Mouse (Mus musculus): ENCODE results near the gene Aldh2. TPM values are rescaled to one million over a fixed set of nuclear protein-coding genes. Genes with fewer than 3 reads are reported as not detected.
A peak's percentile ranks its signal among the peaks of the same experiment; 100 is the strongest.
"Not testable (repeated sequence)": the region's sequence is repeated elsewhere in the genome, so short reads cannot be mapped to it uniquely, and the experiment has no call there.

The Aldh2 gene
- polyA plus RNA-seq, 1 experiment = 1,369 TPM

GRCm38 (mm10) chr5:121623241-121623640 lies 29.6 kb upstream of the Aldh2 start:
- Histone ChIP-seq H3K4me3 (ENCODE audit: insufficient read depth, low read depth, low read length) (no peak overlapping the region), H3K27me3 (replicated peaks; ENCODE audit: control insufficient read depth, insufficient read depth, low read length) (no peaks in the 10 kb centered on the region), H3K36me3 (ENCODE audit: control insufficient read depth, insufficient read depth, low read length) (no peaks in the 10 kb centered on the region), H3K4me1 (ENCODE audit: control insufficient read depth, insufficient read depth, low read length) (peaks cover 6% of the 10 kb centered on the region; the same call in 1 of the 2 replicates), H3K27ac (ENCODE audit: insufficient read depth, low read depth, low read length) (no peak overlapping the region)
- DNase-seq = no peak
- TF ChIP-seq POLR2A (IDR thresholded peaks at IDR 0.05; ENCODE audit: low read depth, low read length) (no peak), CTCF (conservative IDR thresholded peaks at IDR 0.05; ENCODE audit: insufficient read depth, insufficient read length, low read depth, low read length) (no peak)
- 89% methylated on average over 3 of the region's 3 CpGs for WGBS

DNA sequence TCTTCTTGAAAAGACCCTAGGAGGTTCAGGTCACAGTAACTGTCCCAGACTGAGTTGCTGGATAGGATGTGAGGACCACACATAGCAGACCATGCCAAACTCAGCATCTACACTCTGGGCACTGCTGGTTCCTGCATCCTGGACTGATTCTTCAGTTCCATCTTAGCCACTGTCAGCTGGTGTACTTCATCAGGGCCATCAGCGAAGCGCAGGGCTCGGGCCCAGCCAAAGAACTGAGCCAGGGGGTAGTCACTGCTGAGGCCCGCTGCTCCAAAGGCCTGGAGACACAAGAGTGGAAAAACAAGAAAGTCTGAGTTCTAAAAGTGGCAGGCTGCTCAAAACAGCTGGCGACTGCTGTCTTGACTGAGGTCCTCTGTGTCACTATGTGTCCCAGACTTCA lies 27.5 kb upstream of the Aldh2 start:
- H3K27ac ChIP-seq (ENCODE audit: insufficient read depth, low read depth, low read length) = no peak overlapping the region
- 91% methylated on average over 5 of the region's 5 CpGs for WGBS
- peaks cover 9% of the 10 kb centered on the region; the same call in 1 of the 2 replicates for H3K4me1 ChIP-seq (ENCODE audit: control insufficient read depth, insufficient read depth, low read length)
- TF ChIP-seq POLR2A (IDR thresholded peaks at IDR 0.05; ENCODE audit: low read depth, low read length) (no peak), CTCF (conservative IDR thresholded peaks at IDR 0.05; ENCODE audit: insufficient read depth, insufficient read length, low read depth, low read length) (no peak)
- DNase-seq = no peak
- no peak overlapping the region for H3K4me3 ChIP-seq (ENCODE audit: insufficient read depth, low read depth, low read length)
- no peaks in the 10 kb centered on the region for H3K27me3 ChIP-seq (replicated peaks; ENCODE audit: control insufficient read depth, insufficient read depth, low read length)
- H3K36me3 ChIP-seq (ENCODE audit: control insufficient read depth, insufficient read depth, low read length) = no peaks in the 10 kb centered on the region

- Histone ChIP-seq H3K4me1 (ENCODE audit: control insufficient read depth, insufficient read depth, low read length) (peaks cover 9% of the 10 kb centered on the region; the same call in 1 of the 2 replicates), H3K4me3 (ENCODE audit: insufficient read depth, low read depth, low read length) (peak within 1 kb of the TSS; percentile 76), H3K27me3 (replicated peaks; ENCODE audit: control insufficient read depth, insufficient read depth, low read length) (no peaks in the 10 kb centered on the region), H3K27ac (ENCODE audit: insufficient read depth, low read depth, low read length) (peak within 1 kb of the TSS; percentile 98), H3K36me3 (ENCODE audit: control insufficient read depth, insufficient read depth, low read length) (no peaks in the 10 kb centered on the region)
- peak; percentile 92 for DNase-seq
- under 1% methylated on average over 53 of the region's 58 CpGs for WGBS
- TF ChIP-seq POLR2A (IDR thresholded peaks at IDR 0.05; ENCODE audit: low read depth, low read length) (peak; percentile 92), CTCF (conservative IDR thresholded peaks at IDR 0.05; ENCODE audit: insufficient read depth, insufficient read length, low read depth, low read length) (no peak)
Observed at GRCm38 (mm10) chr5:121618592-121619513, 25.2 kb upstream of the Aldh2 start, which contains the start of gene Acad12. Gene Acad12, minus strand, starts transcription at chr5:121618938.

DNA sequence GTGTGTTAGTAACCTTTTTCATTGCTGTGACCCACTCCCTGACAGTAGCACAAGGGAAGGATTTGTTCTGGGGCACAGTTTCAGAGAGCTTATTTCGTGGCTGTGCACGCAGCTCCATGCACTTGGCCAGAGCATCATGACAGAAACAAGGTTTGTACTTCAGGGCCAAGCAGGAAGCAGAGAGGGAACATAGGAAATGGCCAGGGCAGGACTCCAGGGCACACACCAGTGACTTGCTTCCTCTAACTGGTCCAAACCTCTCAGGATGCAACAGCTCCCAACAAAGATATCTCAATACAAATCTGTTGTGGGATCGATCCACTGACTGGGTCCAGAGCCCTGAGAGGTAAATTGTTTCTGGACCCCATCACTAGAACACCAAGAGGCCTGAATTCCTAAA lies 21.3 kb upstream of the Aldh2 start:
- not testable (repeated sequence) for H3K4me3 ChIP-seq (ENCODE audit: insufficient read depth, low read depth, low read length); H3K36me3 ChIP-seq (ENCODE audit: control insufficient read depth, insufficient read depth, low read length); H3K4me1 ChIP-seq (ENCODE audit: control insufficient read depth, insufficient read depth, low read length); H3K27me3 ChIP-seq (replicated peaks; ENCODE audit: control insufficient read depth, insufficient read depth, low read length)
- 64% methylated on average over 3 of the region's 3 CpGs for WGBS
- H3K27ac ChIP-seq (ENCODE audit: insufficient read depth, low read depth, low read length) = peak overlapping the region; percentile 54; the same call in 1 of the 2 replicates
- peak; percentile 47 for DNase-seq

DNA sequence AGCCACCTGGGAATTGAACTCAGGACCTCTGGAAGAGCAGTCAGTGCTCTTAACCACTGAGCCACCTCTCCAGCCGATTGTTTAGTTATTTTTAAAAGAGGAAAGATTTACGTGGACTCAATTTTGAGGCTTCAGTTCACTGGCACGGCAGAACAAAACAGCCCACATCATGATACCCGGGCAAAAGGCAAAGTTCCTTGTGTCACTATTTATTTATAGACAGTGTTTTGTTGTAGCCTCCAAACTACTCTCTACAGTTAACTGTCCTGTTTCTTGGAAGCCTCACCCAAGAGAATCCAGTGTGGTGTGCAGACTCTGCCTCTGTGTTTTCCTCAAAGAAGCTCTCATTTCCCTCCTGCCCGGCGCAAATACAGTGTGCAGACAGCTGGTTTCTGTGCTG lies 18.4 kb upstream of the Aldh2 start:
- Histone ChIP-seq H3K36me3 (ENCODE audit: control insufficient read depth, insufficient read depth, low read length) (no peaks in the 10 kb centered on the region), H3K4me1 (ENCODE audit: control insufficient read depth, insufficient read depth, low read length) (no peaks in the 10 kb centered on the region), H3K4me3 (ENCODE audit: insufficient read depth, low read depth, low read length) (no peak overlapping the region), H3K27me3 (replicated peaks; ENCODE audit: control insufficient read depth, insufficient read depth, low read length) (no peaks in the 10 kb centered on the region), H3K27ac (ENCODE audit: insufficient read depth, low read depth, low read length) (no peak overlapping the region)
- DNase-seq = peak; percentile 60
- TF ChIP-seq POLR2A (IDR thresholded peaks at IDR 0.05; ENCODE audit: low read depth, low read length) (no peak), CTCF (conservative IDR thresholded peaks at IDR 0.05; ENCODE audit: insufficient read depth, insufficient read length, low read depth, low read length) (no peak)
- 67% methylated on average over 6 of the region's 6 CpGs for WGBS

GRCm38 (mm10) chr5:121609556-121610135 lies 16.0 kb upstream of the Aldh2 start:
- 64% methylated on average over 8 of the region's 8 CpGs for WGBS
- H3K4me3 ChIP-seq (ENCODE audit: insufficient read depth, low read depth, low read length) = not testable (repeated sequence)

GRCm38 (mm10) chr5:121606151-121606550 lies 12.5 kb upstream of the Aldh2 start:
- no peaks in the 10 kb centered on the region for H3K27me3 ChIP-seq (replicated peaks; ENCODE audit: control insufficient read depth, insufficient read depth, low read length)
- no peak overlapping the region for H3K27ac ChIP-seq (ENCODE audit: insufficient read depth, low read depth, low read length)
- no peaks in the 10 kb centered on the region for H3K36me3 ChIP-seq (ENCODE audit: control insufficient read depth, insufficient read depth, low read length)
- no peak for TF ChIP-seq POLR2A (IDR thresholded peaks at IDR 0.05; ENCODE audit: low read depth, low read length)
- peak; percentile 82 for TF ChIP-seq CTCF (conservative IDR thresholded peaks at IDR 0.05; ENCODE audit: insufficient read depth, insufficient read length, low read depth, low read length)
- 0% methylated on average over 2 of the region's 2 CpGs for WGBS
- H3K4me3 ChIP-seq (ENCODE audit: insufficient read depth, low read depth, low read length) = no peak overlapping the region
- H3K4me1 ChIP-seq (ENCODE audit: control insufficient read depth, insufficient read depth, low read length) = peaks cover 5% of the 10 kb centered on the region; the same call in 1 of the 2 replicates
- DNase-seq = peak; percentile 83

More at GRCm38 (mm10) chr5:121609556-121610135, 16.0 kb upstream of the Aldh2 start:
- H3K27ac ChIP-seq (ENCODE audit: insufficient read depth, low read depth, low read length); DNase-seq; H3K4me1 ChIP-seq (ENCODE audit: control insufficient read depth, insufficient read depth, low read length); H3K27me3 ChIP-seq (replicated peaks; ENCODE audit: control insufficient read depth, insufficient read depth, low read length); H3K36me3 ChIP-seq (ENCODE audit: control insufficient read depth, insufficient read depth, low read length): not testable (repeated sequence)

DNA sequence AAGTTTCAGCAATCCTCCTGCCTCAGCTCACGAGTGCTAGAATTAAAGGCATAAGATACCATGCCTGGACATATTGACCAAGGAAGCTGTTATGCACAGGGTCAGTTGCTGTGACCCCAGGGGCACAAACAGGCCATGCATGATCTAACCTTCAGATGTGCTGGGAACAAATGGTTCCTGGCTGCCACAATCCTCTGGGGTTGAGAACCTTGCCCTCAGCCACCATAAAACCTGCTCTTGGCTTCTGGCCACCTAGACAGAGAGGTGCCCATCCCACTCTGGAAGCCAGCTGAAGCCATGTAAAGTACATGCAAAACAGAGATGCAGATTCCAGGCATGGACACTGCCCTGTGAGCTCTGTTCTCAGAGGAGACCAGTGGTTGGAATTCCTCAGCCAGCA lies 10.2 kb upstream of the Aldh2 start:
- 55% methylated on average over 1 of the region's 1 CpGs for WGBS
- H3K36me3 ChIP-seq (ENCODE audit: control insufficient read depth, insufficient read depth, low read length); H3K4me1 ChIP-seq (ENCODE audit: control insufficient read depth, insufficient read depth, low read length); H3K27ac ChIP-seq (ENCODE audit: insufficient read depth, low read depth, low read length); H3K27me3 ChIP-seq (replicated peaks; ENCODE audit: control insufficient read depth, insufficient read depth, low read length); H3K4me3 ChIP-seq (ENCODE audit: insufficient read depth, low read depth, low read length): not testable (repeated sequence)
- DNase-seq = peak; percentile 52

Measured in kidney, adult 2 months (tissue).